ENCODE assay signal across 29 mouse cellular contexts in the genomic region with DNA sequence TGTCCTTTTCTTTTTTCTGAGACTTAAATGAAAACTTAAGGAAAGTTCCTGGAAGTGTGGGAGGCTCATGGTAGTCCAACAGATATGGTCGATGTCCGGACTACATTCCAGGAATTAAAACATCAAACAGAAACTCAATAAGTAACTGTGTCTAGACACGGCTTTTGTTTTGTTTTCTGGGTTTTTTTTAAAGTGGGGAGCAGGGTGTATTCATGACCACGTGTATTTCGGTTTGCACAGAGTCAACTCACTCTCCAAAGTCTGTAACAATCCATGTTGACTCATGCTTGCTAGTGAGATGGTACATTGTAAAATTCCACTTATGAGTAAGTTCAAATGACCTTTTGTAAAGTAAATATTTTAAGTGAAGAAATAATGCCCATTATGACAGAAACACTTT. TPM values are rescaled to one million over a fixed set of nuclear protein-coding genes. Genes with fewer than 3 reads are reported as not detected.
DNase-seq lines count a peak whose midpoint lies in the region; ATAC-seq and TF ChIP-seq lines count a peak whose summit lies in the region.
"Had no signal": no experiment of that assay in that cellular context is flagged by ENCODE, and none has a peak within 500 bp of the region (broad histone marks: within the 10 kb centered on the region; RNA-seq: fewer than 3 reads in every experiment).

No protein-coding gene starts in this region.

- no peak for DNase-seq in CH12.LX (ENCODE audit: extremely low read depth)
- DNase-seq in spleen, postnatal 36 days (ENCODE audit: low spot score in 2 of 2): no peak
- DNase-seq in spleen, adult 18-20 months: no peak
- DNase-seq: adrenal gland, adult 2 months; adrenal gland, postnatal 14 days; cerebellum, adult 11-12 months; cerebellum, adult 8-10 months; cerebellum, postnatal 10 days; cerebellum, postnatal 36 days; embryo, embryonic 11 days; gastrocnemius, postnatal 10 days; gastrocnemius, postnatal 36 days; heart, adult 2 months; heart, postnatal 14 days; heart, postnatal 4 days had no signal

- H3ac ChIP-seq in C2C12 (ENCODE audit: control insufficient read depth, insufficient read length, low read depth): no peak overlapping the region
- no peak overlapping the region for H3ac ChIP-seq in myocyte (ENCODE audit: control insufficient read depth, insufficient read length)

- in situ Hi-C loops in CH12.LX (cut with MboI; ENCODE audit: low pct_ligation_motif_present, low pct_unique_long_range_greater_than_20kb, low sequenced_read_pairs): no loop called here

- no peak overlapping the region for H3K4me3 ChIP-seq in C2C12 (ENCODE audit: insufficient read depth, poor library complexity, severe bottlenecking)
- no peak overlapping the region for H3K4me3 ChIP-seq in CH12.LX (replicated peaks in 1 of 3; ENCODE audit: low read depth in 2 of 3, low read length in 2 of 3, poor library complexity in 1 of 3)
- H3K4me3 ChIP-seq in embryonic fibroblast, embryonic 13.5 days (ENCODE audit: insufficient read depth, low read length): no peak overlapping the region
- no peak overlapping the region for H3K4me3 ChIP-seq in myocyte
- H3K4me3 ChIP-seq in kidney, embryonic 15.5 days (replicated peaks): no peak overlapping the region
- H3K4me3 ChIP-seq: embryonic facial prominence, embryonic 10.5 days; embryonic facial prominence, embryonic 13.5 days; forebrain, embryonic 10.5 days; forebrain, embryonic 13.5 days; heart, adult 2 months; heart, embryonic 10.5 days; heart, embryonic 13.5 days had no signal

- WGBS in kidney, embryonic 15.5 days: 62% methylated on average over 5 of the region's 5 CpGs

- peaks cover 8% of the 10 kb centered on the region for H3K9me3 ChIP-seq in CH12.LX (replicated peaks; ENCODE audit: low read length)
- H3K9me3 ChIP-seq in kidney, embryonic 15.5 days (replicated peaks): no peaks in the 10 kb centered on the region
- H3K9me3 ChIP-seq: embryonic facial prominence, embryonic 10.5 days; embryonic facial prominence, embryonic 13.5 days; forebrain, embryonic 10.5 days; forebrain, embryonic 13.5 days; heart, embryonic 10.5 days; heart, embryonic 13.5 days had no signal

- no peak overlapping the region for H3K27ac ChIP-seq in CH12.LX (ENCODE audit: insufficient read depth, low read depth)
- peak overlapping the region; percentile 37 for H3K27ac ChIP-seq in embryonic fibroblast, embryonic 13.5 days (ENCODE audit: insufficient read depth, low read length)
- H3K27ac ChIP-seq in kidney, embryonic 15.5 days: no peak overlapping the region
- H3K27ac ChIP-seq: embryonic facial prominence, embryonic 10.5 days; embryonic facial prominence, embryonic 13.5 days; forebrain, embryonic 10.5 days; forebrain, embryonic 13.5 days; heart, adult 2 months; heart, embryonic 10.5 days; heart, embryonic 13.5 days; hindbrain, embryonic 14.5 days had no signal

- H3K27me3 ChIP-seq in C2C12 (ENCODE audit: control insufficient read depth, insufficient read depth, insufficient read length) (no peaks in the 10 kb centered on the region), CH12.LX (replicated peaks) (no peaks in the 10 kb centered on the region), myocyte (ENCODE audit: control insufficient read depth, insufficient read depth, insufficient read length) (no peaks in the 10 kb centered on the region)
- no peaks in the 10 kb centered on the region for H3K27me3 ChIP-seq in kidney, embryonic 15.5 days
- H3K27me3 ChIP-seq: embryonic facial prominence, embryonic 13.5 days; forebrain, embryonic 13.5 days; heart, embryonic 13.5 days; Patski had no signal

- H3K79me3 ChIP-seq in C2C12 (ENCODE audit: low read depth): no peaks in the 10 kb centered on the region

- peak overlapping the region; percentile 13; the same call in 1 of the 2 replicates for H3K9ac ChIP-seq in CH12.LX (ENCODE audit: insufficient read depth, low read depth)
- H3K9ac ChIP-seq in kidney, embryonic 15.5 days: no peak overlapping the region
- H3K9ac ChIP-seq: embryonic facial prominence, embryonic 13.5 days; forebrain, embryonic 13.5 days; heart, embryonic 13.5 days; hindbrain, embryonic 14.5 days had no signal

- dilution Hi-C loops in CH12.LX (cut with MboI; ENCODE audit: extremely low pct_ligation_motif_present, extremely low pct_unique_long_range_greater_than_20kb, low sequenced_read_pairs): no loop called here

- H3K4me2 ChIP-seq in CH12.LX (ENCODE audit: insufficient read depth, low read depth, poor library complexity, severe bottlenecking) (peak overlapping the region; percentile 63), myocyte (ENCODE audit: low read depth) (peak overlapping the region; percentile 65)
- no peak overlapping the region for H3K4me2 ChIP-seq in kidney, embryonic 15.5 days
- H3K4me2 ChIP-seq: embryonic facial prominence, embryonic 13.5 days; forebrain, embryonic 13.5 days; heart, embryonic 13.5 days; hindbrain, embryonic 14.5 days had no signal

- TF ChIP-seq CTCF in C2C12 (IDR thresholded peaks at IDR 0.05; ENCODE audit: control insufficient read depth, insufficient read depth, insufficient read length): no peak
- TF ChIP-seq CTCF in CH12.LX (conservative IDR thresholded peaks at IDR 0.05 in 1 of 2, IDR thresholded peaks at IDR 0.05 in 1 of 2; ENCODE audit: low read depth in 2 of 2, low read length in 2 of 2): no peak
- TF ChIP-seq CTCF in embryonic fibroblast, embryonic 13.5 days (IDR thresholded peaks at IDR 0.05; ENCODE audit: borderline replicate concordance, insufficient read depth, low read length): no peak

- TF ChIP-seq POLR2A in CH12.LX (IDR thresholded peaks at IDR 0.05; ENCODE audit: low read depth, low read length) (no peak), myocyte (IDR thresholded peaks at IDR 0.05; ENCODE audit: insufficient read length, low read depth) (no peak)
- no peak for TF ChIP-seq POLR2A in embryonic fibroblast, embryonic 13.5 days (IDR thresholded peaks at IDR 0.05; ENCODE audit: low read depth, low read length)

- no peak for ATAC-seq in kidney, embryonic 15.5 days (replicated peaks; ENCODE audit: low FRiP score)
- ATAC-seq: forebrain, embryonic 13.5 days; forebrain, embryonic 16.5 days; intestine, embryonic 16.5 days; Patski had no signal

- no peaks in the 10 kb centered on the region for H3K36me3 ChIP-seq in C2C12 (ENCODE audit: control insufficient read depth, insufficient read depth)
- no peaks in the 10 kb centered on the region for H3K36me3 ChIP-seq in CH12.LX (replicated peaks in 1 of 2; ENCODE audit: control insufficient read depth in 1 of 2, insufficient read depth in 1 of 2, low read length in 1 of 2)
- H3K36me3 ChIP-seq in myocyte (ENCODE audit: control insufficient read depth, insufficient read depth): no peaks in the 10 kb centered on the region
- H3K36me3 ChIP-seq in kidney, embryonic 15.5 days: no peaks in the 10 kb centered on the region
- H3K36me3 ChIP-seq: embryonic facial prominence, embryonic 10.5 days; embryonic facial prominence, embryonic 13.5 days; forebrain, embryonic 10.5 days; heart, embryonic 10.5 days; heart, embryonic 13.5 days had no signal

- peaks cover 9 to 26% of the 10 kb centered on the region in 2 experiments for H3K4me1 ChIP-seq in CH12.LX (ENCODE audit: control insufficient read depth in 1 of 2, insufficient read depth in 2 of 2)
- no peaks in the 10 kb centered on the region for H3K4me1 ChIP-seq in embryonic fibroblast, embryonic 13.5 days (ENCODE audit: control insufficient read depth, insufficient read depth, low read length)
- H3K4me1 ChIP-seq in kidney, embryonic 15.5 days: no peaks in the 10 kb centered on the region
- H3K4me1 ChIP-seq: embryonic facial prominence, embryonic 10.5 days; embryonic facial prominence, embryonic 13.5 days; forebrain, embryonic 10.5 days; forebrain, embryonic 13.5 days; heart, embryonic 10.5 days; heart, embryonic 13.5 days had no signal

- H3K79me2 ChIP-seq in C2C12 (ENCODE audit: control insufficient read depth, insufficient read depth) (no peaks in the 10 kb centered on the region), CH12.LX (replicated peaks; ENCODE audit: control insufficient read depth, extremely low read depth, insufficient read depth, poor library complexity, severe bottlenecking) (no peaks in the 10 kb centered on the region), myocyte (ENCODE audit: control insufficient read depth, insufficient read depth) (no peaks in the 10 kb centered on the region)

- TF ChIP-seq RAD21 in CH12.LX (IDR thresholded peaks at IDR 0.05; ENCODE audit: low read depth, low read length): no peak

- TF ChIP-seq EP300 in CH12.LX (IDR thresholded peaks at IDR 0.05; ENCODE audit: low read length): peak; percentile 28; the same call in 1 of the 2 replicates

TF ChIP-seq in C2C12, 6 proteins besides CTCF, POLR2A, EP300 and RAD21:
- TF ChIP-seq MAX (IDR thresholded peaks at IDR 0.05) (peak; percentile 55), MYOG (IDR thresholded peaks at IDR 0.05; ENCODE audit: control insufficient read depth, extremely low read depth, insufficient read length) (no peak)

TF ChIP-seq in CH12.LX, 34 proteins besides CTCF, POLR2A, EP300 and RAD21:
- TF ChIP-seq SMC3 (IDR thresholded peaks at IDR 0.05; ENCODE audit: low read depth, low read length): no peak
- peak; percentile 78 for TF ChIP-seq MYC (IDR thresholded peaks at IDR 0.05; ENCODE audit: low read depth, low read length)
- TF ChIP-seq SIN3A (IDR thresholded peaks at IDR 0.05; ENCODE audit: low read length): no peak
- 0 out of 2 replicates have a peak, but pooled peaks have one; percentile 1 for TF ChIP-seq IRF4 (IDR thresholded peaks at IDR 0.05; ENCODE audit: low read depth, low read length)
- TF ChIP-seq TBP (conservative IDR thresholded peaks at IDR 0.05; ENCODE audit: low read depth, low read length): no peak
- peak; percentile 69 for TF ChIP-seq MAX (IDR thresholded peaks at IDR 0.05; ENCODE audit: low read length)

TF ChIP-seq in myocyte, 11 proteins besides CTCF, POLR2A, EP300 and RAD21:
- TF ChIP-seq CEBPB (IDR thresholded peaks at IDR 0.05; ENCODE audit: insufficient read depth, poor library complexity, severe bottlenecking) (no peak), USF1 (IDR thresholded peaks at IDR 0.05; ENCODE audit: low read depth) (peak; percentile 22)
TF ChIP-seq in myocyte: peak in this region for 1.

RNA-seq across cellular contexts. Expression of gene Mrpl39, which starts 54.8 kb away (rescaled TPM):
- polyA plus RNA-seq in C2C12 (2012; fragmentation: generic; extraction: Trizol) (44.7 TPM), CH12.LX (2012; ENCODE audit: insufficient read length, low read depth) (97.4 and 102 TPM in 2 replicates), myocyte (2012; fragmentation: generic; extraction: Trizol) (36.6 TPM)
- total RNA-seq in CH12.LX (2012; rRNA removed) (123 and 128 TPM in 2 replicates), CH12.LX (2014; rRNA removed) (110 and 112 TPM in 2 replicates)
- polyA plus RNA-seq in embryonic fibroblast, embryonic 13.5 days (2011; ENCODE audit: insufficient read length, low read depth, missing spikeins): 23.2 and 26.8 TPM in 2 replicates
- 48.0 and 51.9 TPM in 2 replicates for polyA plus RNA-seq in kidney, embryonic 15.5 days (2015; fragmentation: Nextera tagmentation; extraction: Ambion mirVana)
